Mouse (Mus musculus): ENCODE data around the gene Adgrl4. TPM values are rescaled to one million over a fixed set of nuclear protein-coding genes. Genes with fewer than 3 reads are reported as not detected.

Gene Adgrl4
- polyA plus RNA-seq, 1 experiment from 2014 or later, result 6.8 TPM

- Histone ChIP-seq H3K27ac (replicated peaks) (no peak overlapping the region), H3K4me3 (no peak overlapping the region), H3K27me3 (ENCODE audit: low read depth, poor library complexity, severe bottlenecking) (no peaks in the 10 kb centered on the region), H3K4me1 (no peaks in the 10 kb centered on the region), H3K36me3 (no peaks in the 10 kb centered on the region), H3K9me3 (replicated peaks) (no peaks in the 10 kb centered on the region)
- DNase-seq (ENCODE audit: low spot score), result no peak
- 89% methylated on average over 2 of the region's 2 CpGs for WGBS
These were observed 118.9 kb downstream of the Adgrl4 start for GRCm38 (mm10) chr3:151556635-151557034.

- Histone ChIP-seq H3K4me3 (no peak overlapping the region), H3K27ac (replicated peaks) (no peak overlapping the region), H3K4me1 (no peaks in the 10 kb centered on the region), H3K36me3 (no peaks in the 10 kb centered on the region), H3K27me3 (ENCODE audit: low read depth, poor library complexity, severe bottlenecking) (no peaks in the 10 kb centered on the region), H3K9me3 (replicated peaks) (no peaks in the 10 kb centered on the region)
- WGBS, result 69% methylated on average over 2 of the region's 2 CpGs
- no peak for DNase-seq (ENCODE audit: low spot score)
These were observed 119.4 kb downstream of the Adgrl4 start for GRCm38 (mm10) chr3:151557125-151557524.

GRCm38 (mm10) chr3:151557607-151558006 is 119.9 kb downstream of the Adgrl4 start:
- no peaks in the 10 kb centered on the region for H3K27me3 ChIP-seq (ENCODE audit: low read depth, poor library complexity, severe bottlenecking)
- no peak overlapping the region for H3K27ac ChIP-seq (replicated peaks)
- no peaks in the 10 kb centered on the region for H3K36me3 ChIP-seq
- 89% methylated on average over 5 of the region's 5 CpGs for WGBS
- H3K9me3 ChIP-seq (replicated peaks), result no peaks in the 10 kb centered on the region
- no peaks in the 10 kb centered on the region for H3K4me1 ChIP-seq
- no peak overlapping the region for H3K4me3 ChIP-seq
- DNase-seq (ENCODE audit: low spot score), result no peak

- Histone ChIP-seq H3K27ac (replicated peaks) (no peak overlapping the region), H3K36me3 (no peaks in the 10 kb centered on the region), H3K4me1 (no peaks in the 10 kb centered on the region), H3K27me3 (ENCODE audit: low read depth, poor library complexity, severe bottlenecking) (no peaks in the 10 kb centered on the region), H3K9me3 (replicated peaks) (no peaks in the 10 kb centered on the region), H3K4me3 (no peak overlapping the region)
- DNase-seq (ENCODE audit: low spot score), result no peak
- 72% methylated on average over 4 of the region's 4 CpGs for WGBS
These were observed 120.7 kb downstream of the Adgrl4 start for GRCm38 (mm10) chr3:151558374-151558773.

- no peak overlapping the region for H3K4me3 ChIP-seq
- no peak overlapping the region for H3K27ac ChIP-seq (replicated peaks)
- DNase-seq (ENCODE audit: low spot score), result no peak
- peaks cover 4% of the 10 kb centered on the region; the same call in 1 of the 2 replicates for H3K4me1 ChIP-seq
- H3K27me3 ChIP-seq (ENCODE audit: low read depth, poor library complexity, severe bottlenecking), result no peaks in the 10 kb centered on the region
- no peaks in the 10 kb centered on the region for H3K9me3 ChIP-seq (replicated peaks)
- WGBS, result 81% methylated on average over 16 of the region's 16 CpGs
- no peaks in the 10 kb centered on the region for H3K36me3 ChIP-seq
These were observed 128.3 kb downstream of the Adgrl4 start for GRCm38 (mm10) chr3:151565664-151566621.

- 61% methylated on average over 5 of the region's 5 CpGs for WGBS
- no peaks in the 10 kb centered on the region for H3K9me3 ChIP-seq (replicated peaks)
- H3K27ac ChIP-seq (replicated peaks), result no peak overlapping the region
- no peaks in the 10 kb centered on the region for H3K27me3 ChIP-seq (ENCODE audit: low read depth, poor library complexity, severe bottlenecking)
- no peaks in the 10 kb centered on the region for H3K36me3 ChIP-seq
- no peak for DNase-seq (ENCODE audit: low spot score)
- no peak overlapping the region for H3K4me3 ChIP-seq
- H3K4me1 ChIP-seq, result peaks cover 4% of the 10 kb centered on the region; the same call in 1 of the 2 replicates
These were observed 128.9 kb downstream of the Adgrl4 start for GRCm38 (mm10) chr3:151566629-151567028.

GRCm38 (mm10) chr3:151567541-151567940 is 129.9 kb downstream of the Adgrl4 start:
- 10% methylated on average over 3 of the region's 3 CpGs for WGBS
- H3K9me3 ChIP-seq (replicated peaks), result no peaks in the 10 kb centered on the region
- no peak overlapping the region for H3K27ac ChIP-seq (replicated peaks)
- H3K4me3 ChIP-seq, result no peak overlapping the region
- peaks cover 4% of the 10 kb centered on the region; the same call in 1 of the 2 replicates for H3K4me1 ChIP-seq
- no peaks in the 10 kb centered on the region for H3K27me3 ChIP-seq (ENCODE audit: low read depth, poor library complexity, severe bottlenecking)
- no peaks in the 10 kb centered on the region for H3K36me3 ChIP-seq
- no peak for DNase-seq (ENCODE audit: low spot score)

GRCm38 (mm10) chr3:151572089-151572488 is 134.4 kb downstream of the Adgrl4 start:
- Histone ChIP-seq H3K4me1 (peaks cover 4% of the 10 kb centered on the region; the same call in 1 of the 2 replicates), H3K27me3 (ENCODE audit: low read depth, poor library complexity, severe bottlenecking) (no peaks in the 10 kb centered on the region), H3K9me3 (replicated peaks) (no peaks in the 10 kb centered on the region), H3K4me3 (no peak overlapping the region), H3K36me3 (no peaks in the 10 kb centered on the region), H3K27ac (replicated peaks) (no peak overlapping the region)
- WGBS, result 92% methylated on average over 5 of the region's 5 CpGs
- DNase-seq (ENCODE audit: low spot score), result no peak

GRCm38 (mm10) chr3:151575292-151575691 is 137.6 kb downstream of the Adgrl4 start:
- H3K36me3 ChIP-seq, result no peaks in the 10 kb centered on the region
- no peaks in the 10 kb centered on the region for H3K27me3 ChIP-seq (ENCODE audit: low read depth, poor library complexity, severe bottlenecking)
- H3K4me3 ChIP-seq, result no peak overlapping the region
- DNase-seq (ENCODE audit: low spot score), result no peak
- no peaks in the 10 kb centered on the region for H3K4me1 ChIP-seq
- 87% methylated on average over 7 of the region's 7 CpGs for WGBS
- no peaks in the 10 kb centered on the region for H3K9me3 ChIP-seq (replicated peaks)
- no peak overlapping the region for H3K27ac ChIP-seq (replicated peaks)

- H3K9me3 ChIP-seq (replicated peaks), result no peaks in the 10 kb centered on the region
- DNase-seq (ENCODE audit: low spot score), result no peak
- no peak overlapping the region for H3K27ac ChIP-seq (replicated peaks)
- no peaks in the 10 kb centered on the region for H3K27me3 ChIP-seq (ENCODE audit: low read depth, poor library complexity, severe bottlenecking)
- no peaks in the 10 kb centered on the region for H3K36me3 ChIP-seq
- WGBS, result 86% methylated on average over 3 of the region's 3 CpGs
- H3K4me1 ChIP-seq, result no peaks in the 10 kb centered on the region
- H3K4me3 ChIP-seq, result no peak overlapping the region
These were observed 138.5 kb downstream of the Adgrl4 start for GRCm38 (mm10) chr3:151576155-151576554.

- H3K27me3 ChIP-seq (ENCODE audit: low read depth, poor library complexity, severe bottlenecking), result no peaks in the 10 kb centered on the region
- H3K9me3 ChIP-seq (replicated peaks), result no peaks in the 10 kb centered on the region
- no peak for DNase-seq (ENCODE audit: low spot score)
- H3K4me1 ChIP-seq, result no peaks in the 10 kb centered on the region
- H3K4me3 ChIP-seq, result no peak overlapping the region
- H3K27ac ChIP-seq (replicated peaks), result no peak overlapping the region
- no peaks in the 10 kb centered on the region for H3K36me3 ChIP-seq
These were observed 154.2 kb downstream of the Adgrl4 start for GRCm38 (mm10) chr3:151591904-151592303.
